Mouse (Mus musculus): ENCODE results near the gene Gfpt1.

- TF ChIP-seq CTCF (IDR thresholded peaks at IDR 0.05; ENCODE audit: borderline replicate concordance, insufficient read depth, low read depth, low read length) (peak; percentile 49; the same call in 1 of the 2 replicates), POLR2A (IDR thresholded peaks at IDR 0.05; ENCODE audit: borderline replicate concordance, insufficient read depth, low read length) (no peak)
Observed at GRCm38 (mm10) chr6:87016916-87017315, 25.7 kb upstream of the Gfpt1 start.

Data from cerebellum, adult 2 months (tissue).